Mouse (Mus musculus) adrenal gland, postnatal 36 days (tissue): ENCODE results near the gene E2f2. TPM values are rescaled to one million over a fixed set of nuclear protein-coding genes. Genes with fewer than 3 reads are reported as not detected.

Experiments used
- DNase-seq, 2 experiments: peaks; one replicate each; pipeline ENCODE4 v3.0.0; 2021; ENCODE audit warnings: mixed read lengths in 1 of 2
- total RNA-seq, 2 experiments: library from RNA; stranded (reverse); gene quantifications; 2 replicates each; pipeline ENCODE4 v1.2.3; 2021

Gene E2f2
- total RNA-seq, 2 experiments from 2014 or later: 2.1 to 2.3 TPM

GRCm38 (mm10) chr4:136176022-136176552 lies 3.9 kb downstream of the E2f2 start:
- DNase-seq: no peak

- no peak for DNase-seq
Measured at GRCm38 (mm10) chr4:136177244-136177611, 5.0 kb downstream of the E2f2 start.

DNA sequence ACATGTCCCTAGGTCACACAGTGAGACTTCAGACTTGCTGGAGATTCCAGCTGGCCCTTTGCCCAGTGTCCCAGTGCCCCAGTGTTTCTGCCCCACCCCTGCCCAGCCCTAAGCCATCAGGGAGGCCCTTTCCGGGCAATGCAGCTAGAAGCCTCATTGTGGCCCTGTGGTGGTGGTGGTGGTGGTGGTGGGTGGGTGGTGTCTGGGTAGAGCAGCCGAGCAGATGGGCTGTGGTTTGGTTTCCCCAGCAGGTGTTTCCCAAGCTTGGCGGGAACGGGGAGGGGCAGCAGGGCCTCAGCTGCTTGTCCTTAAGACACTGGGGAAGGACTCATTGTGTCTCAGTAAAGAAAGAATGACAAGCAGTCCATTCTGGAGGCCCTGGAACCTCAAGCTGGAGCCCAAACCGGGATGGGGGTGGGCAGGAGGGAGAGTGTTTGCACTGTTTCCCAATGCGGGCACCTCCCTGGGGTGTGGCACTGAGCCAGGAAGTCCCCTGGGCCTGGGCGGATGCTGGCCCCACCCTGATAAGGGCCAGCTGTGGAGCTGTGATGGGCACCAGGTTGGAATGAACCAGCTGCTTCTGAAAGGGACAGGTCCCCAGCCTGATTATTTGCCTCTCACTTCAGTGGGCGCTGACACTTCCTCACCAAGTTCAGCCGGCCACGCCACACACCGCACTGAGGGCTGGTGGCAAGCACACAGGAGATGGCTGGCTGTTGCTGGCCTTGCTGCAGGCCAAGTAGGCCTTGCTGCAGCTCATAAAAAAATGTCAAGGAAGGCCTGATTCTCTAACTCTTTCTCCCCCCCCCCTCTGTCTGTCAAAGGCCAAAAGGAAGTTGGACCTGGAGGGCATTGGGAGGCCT lies 5.6 kb downstream of the E2f2 start:
- DNase-seq: peak; percentile 43 to 70

GRCm38 (mm10) chr4:136178475-136178921 lies 6.3 kb downstream of the E2f2 start:
- no peak for DNase-seq

DNA sequence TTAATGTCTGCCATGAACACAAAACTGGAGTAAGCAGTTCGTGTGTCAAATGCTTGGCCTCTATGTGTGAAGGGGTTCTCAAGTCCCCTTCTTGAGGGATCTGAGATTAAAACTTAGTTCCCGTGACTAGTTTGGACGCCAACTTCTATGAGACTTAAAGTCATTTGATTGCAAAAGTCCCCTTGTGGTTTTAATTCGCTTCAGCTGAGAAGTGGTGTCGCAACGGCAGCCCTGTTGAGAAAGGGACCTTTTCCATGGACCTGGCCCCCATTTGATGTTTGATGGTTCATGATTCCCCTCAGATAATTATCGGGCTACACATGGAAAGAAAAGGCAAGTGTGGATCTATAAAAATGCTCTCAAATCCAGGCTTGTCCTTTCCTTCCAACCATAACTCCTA lies 7.3 kb downstream of the E2f2 start:
- DNase-seq: peak in 1 of 2 experiments; percentile 37

GRCm38 (mm10) chr4:136179998-136180397 lies 7.8 kb downstream of the E2f2 start:
- DNase-seq: peak; percentile 88 to 93

- peak; percentile 92 to 93 for DNase-seq
Measured at GRCm38 (mm10) chr4:136180408-136181330, 8.5 kb downstream of the E2f2 start.

DNA sequence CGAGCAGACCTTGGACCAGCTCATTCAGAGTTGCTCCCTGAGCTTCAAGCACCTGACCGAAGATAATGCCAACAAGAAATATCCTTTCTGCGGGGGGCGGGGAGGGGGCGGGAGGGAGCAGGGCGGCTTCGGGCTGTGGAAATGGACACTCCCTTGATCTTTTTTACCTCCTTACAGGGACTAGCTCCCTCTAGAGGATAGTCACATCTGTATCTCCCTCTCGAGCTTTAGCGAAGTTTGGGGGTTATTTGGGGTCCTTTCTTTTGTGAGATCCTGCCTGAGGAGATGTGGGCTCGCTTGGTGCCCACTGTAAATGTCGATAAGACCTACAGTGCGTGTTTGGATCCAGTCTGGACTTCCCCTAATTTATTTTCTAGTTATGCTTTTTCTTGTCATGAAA lies 9.2 kb downstream of the E2f2 start:
- DNase-seq: no peak

- DNase-seq: peak; percentile 65 to 84
Measured at GRCm38 (mm10) chr4:136185375-136185774, 13.2 kb downstream of the E2f2 start.

DNA sequence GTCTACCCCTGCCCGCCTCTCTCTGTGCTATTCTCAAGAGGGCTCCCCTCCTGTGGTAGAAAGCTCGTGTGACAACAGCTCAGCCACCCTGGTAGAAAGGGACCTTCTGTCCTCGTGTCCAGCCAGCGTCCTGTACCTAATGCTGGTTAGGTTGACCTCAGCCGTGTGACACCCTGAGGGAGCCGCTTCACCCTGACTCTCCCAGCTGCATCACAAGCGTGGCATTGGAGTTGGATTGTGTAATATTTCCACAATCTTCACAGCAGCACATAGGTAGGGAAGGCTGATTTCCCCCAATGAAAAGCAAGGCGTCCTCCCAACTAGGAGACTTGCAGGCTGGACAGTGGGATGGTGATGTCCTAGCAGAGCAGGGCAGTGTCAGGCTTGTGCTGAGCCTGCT lies 14.1 kb downstream of the E2f2 start:
- no peak for DNase-seq

GRCm38 (mm10) chr4:136186739-136187472 lies 14.7 kb downstream of the E2f2 start:
- DNase-seq: no peak

DNA sequence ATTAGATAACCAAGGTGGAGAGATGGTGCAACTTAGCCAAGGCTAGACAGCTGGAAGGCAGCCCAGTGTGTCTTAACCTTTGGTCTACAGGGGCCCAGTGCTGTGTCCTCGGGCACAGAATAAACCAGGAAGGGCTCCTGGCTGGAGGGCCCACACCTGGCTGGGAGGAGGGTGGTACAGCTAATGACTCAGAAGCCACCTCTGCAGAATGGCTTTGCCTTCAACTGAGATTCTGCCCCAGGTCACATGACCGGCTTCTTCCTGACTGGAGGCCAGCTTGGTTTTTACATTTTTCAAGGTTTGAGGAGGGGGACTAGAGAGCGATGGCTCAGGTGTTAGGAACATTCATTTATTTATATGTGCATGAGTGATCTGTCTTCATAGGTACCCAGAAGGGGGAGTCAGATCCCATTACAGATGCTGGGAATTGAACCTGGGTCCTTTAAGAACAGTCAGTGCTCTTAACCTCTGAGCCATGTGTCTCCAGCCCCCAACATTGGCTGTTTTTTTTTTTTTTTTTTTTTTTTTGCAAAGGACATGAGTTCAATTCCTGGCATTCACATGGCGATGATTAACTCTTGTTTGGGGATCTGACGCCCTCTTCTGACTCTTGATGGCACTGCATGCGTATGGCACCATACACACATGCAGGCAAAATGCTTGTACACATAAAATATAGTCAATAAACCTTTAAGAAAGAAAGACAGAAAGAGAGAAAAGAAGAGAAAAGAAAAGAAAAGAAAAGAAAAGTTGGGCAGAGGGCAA lies 17.0 kb downstream of the E2f2 start:
- no peak for DNase-seq

GRCm38 (mm10) chr4:136189912-136190311 lies 17.7 kb downstream of the E2f2 start:
- DNase-seq: no peak

DNA sequence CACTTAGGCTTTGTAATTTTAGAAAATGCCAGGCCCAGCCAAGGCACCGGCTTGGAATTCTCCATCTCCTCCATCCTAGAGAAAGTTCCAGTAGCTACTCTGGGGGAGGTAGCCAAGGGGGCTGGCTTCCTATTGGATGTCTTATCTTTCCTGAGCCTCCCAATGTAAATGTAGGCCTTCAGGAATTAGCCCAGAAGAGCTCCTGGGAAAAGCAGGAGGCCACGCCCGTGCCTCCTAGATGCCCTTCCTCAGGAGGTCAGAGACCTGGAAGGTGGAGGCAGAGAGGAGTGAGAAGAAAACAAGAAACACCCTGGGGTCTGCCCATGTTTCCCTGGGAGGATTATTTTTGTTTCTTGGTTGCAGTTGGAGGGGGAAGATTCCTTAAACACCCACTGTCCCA lies 21.4 kb downstream of the E2f2 start:
- DNase-seq: no peak

DNA sequence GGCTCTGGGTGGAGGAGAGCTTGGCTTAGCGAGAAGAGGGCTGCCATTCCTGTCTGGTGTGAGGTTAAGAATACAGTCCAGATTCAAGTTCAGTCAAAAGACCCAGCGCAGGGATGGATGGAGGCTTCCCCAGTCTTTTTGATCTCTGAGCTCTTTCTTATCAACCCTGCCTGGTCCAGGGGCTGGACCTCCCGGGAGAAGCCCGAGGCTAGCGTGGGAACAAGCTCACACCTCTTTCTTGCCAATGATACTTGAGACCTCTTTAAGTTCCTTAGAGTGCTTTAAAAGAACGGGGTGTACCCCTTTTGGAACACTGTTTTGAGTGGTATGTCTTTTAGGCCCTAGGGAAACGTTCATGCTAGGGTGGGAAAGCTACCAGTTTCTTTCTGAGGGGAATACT lies 22.8 kb downstream of the E2f2 start:
- DNase-seq: no peak

DNA sequence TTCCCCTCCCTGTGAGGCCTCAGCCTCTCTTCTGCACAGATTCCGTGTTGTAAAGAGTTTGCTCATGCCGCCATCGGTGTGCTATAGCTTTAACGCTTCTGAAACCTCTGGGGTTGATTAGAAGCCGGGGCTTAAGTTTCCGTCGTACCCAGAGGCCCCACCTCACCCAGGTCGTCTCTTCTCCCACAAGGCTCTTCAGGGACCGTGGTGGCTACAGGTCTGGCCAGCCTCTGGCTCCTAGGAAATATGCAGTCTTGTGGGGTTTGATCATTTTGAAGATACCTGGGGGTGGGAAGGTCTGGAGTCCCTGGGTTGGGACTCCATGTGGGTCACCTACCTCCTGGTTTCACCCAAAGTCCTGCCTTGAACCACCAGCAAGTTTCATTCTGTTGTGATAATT lies 23.4 kb downstream of the E2f2 start:
- no peak for DNase-seq

- DNase-seq: no peak
Measured at GRCm38 (mm10) chr4:136196201-136196600, 24.0 kb downstream of the E2f2 start.

DNA sequence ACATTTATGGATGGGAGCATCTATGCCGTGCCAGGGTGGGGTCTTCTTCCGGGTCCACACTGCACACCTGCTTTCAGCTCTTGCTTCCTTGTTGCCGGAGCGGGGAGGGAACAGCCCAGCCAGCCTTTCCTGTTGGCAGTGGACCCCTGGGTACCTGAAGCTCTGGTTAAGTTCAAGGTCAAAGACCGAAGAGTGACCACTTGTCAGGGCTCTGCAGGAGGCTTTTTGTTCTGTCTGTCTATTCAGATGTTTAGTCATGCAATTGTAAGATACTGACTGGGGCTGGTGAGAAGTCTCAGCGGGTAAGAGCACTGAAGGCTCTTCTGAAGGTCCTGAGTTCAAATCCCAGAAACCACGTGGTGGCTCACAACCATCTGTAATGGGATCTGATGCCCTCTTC lies 26.7 kb downstream of the E2f2 start:
- no peak for DNase-seq

GRCm38 (mm10) chr4:136199562-136200292 lies 27.5 kb downstream of the E2f2 start:
- DNase-seq: peak; percentile 33 to 62

DNA sequence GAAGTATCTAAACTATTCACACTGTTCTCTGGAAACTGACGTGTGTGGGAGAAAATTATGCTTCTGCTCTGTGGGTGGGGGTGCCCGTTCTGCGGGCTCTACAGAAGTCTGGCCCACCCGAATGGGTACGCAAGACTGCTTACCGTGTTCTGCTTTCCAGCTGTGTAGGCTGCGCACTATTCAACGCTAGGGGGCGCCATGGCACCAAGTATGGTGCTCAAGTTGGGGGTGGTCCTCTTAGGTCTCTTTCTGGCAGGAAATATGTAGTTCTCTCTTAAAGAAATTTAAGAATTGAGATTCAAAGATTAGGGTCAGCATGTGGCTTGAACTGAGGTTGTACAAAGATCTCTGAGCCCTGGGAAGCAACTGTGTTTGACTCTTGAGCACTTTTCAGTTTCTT lies 30.3 kb downstream of the E2f2 start:
- DNase-seq: peak; percentile 72 to 78

DNA sequence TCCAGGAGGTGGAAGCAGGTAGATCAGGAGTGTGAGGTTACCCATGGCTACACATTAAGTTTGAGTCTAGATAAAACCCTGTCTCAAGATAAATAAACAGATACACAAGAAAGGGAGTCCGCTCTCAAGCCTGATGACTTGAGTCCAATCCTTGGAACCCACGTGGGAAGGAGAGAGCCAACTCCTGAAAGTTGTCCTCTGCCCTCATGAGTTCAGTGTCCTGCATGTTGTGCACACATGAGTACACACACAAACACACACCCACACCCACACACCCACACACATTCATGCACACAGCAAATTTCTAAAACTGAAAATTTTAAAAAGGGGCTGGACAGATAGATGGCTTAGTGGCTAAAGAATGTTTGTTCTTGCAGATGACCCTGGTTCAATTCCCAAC lies 32.6 kb downstream of the E2f2 start:
- DNase-seq: no peak
